Mouse (Mus musculus) liver, embryonic 11.5 days (tissue): ENCODE data around the gene Zfp69. TPM values are rescaled to one million over a fixed set of nuclear protein-coding genes. Genes with fewer than 3 reads are reported as not detected.

ENCODE experiments used
- ATAC-seq: fragments of 200-750 bp; cut with Nextera tagmentation; replicated peaks from 2 replicates; pipeline ENCODE4 v1.8.0; 2017; ENCODE audit warnings: moderate number of reproducible peaks, mild to moderate bottlenecking, moderate TSS enrichment, moderate library complexity; ENCODE audit not compliant: low FRiP score
- DNase-seq: peaks from one replicate; pipeline ENCODE4 v3.0.0-alpha.2; 2017; ENCODE audit warnings: low spot score
- H3K27ac ChIP-seq: fragments of 300-500 bp; sonication (generic); 2 replicates; pipeline ENCODE4 v1.5.1; 2014; ENCODE audit warnings: mild to moderate bottlenecking, low read depth, low read length, control low read depth
- H3K27me3 ChIP-seq: fragments of 300-500 bp; sonication (generic); replicated peaks from 2 replicates; pipeline ENCODE4 v1.6.1; 2014; ENCODE audit warnings: low read length, mixed read lengths; ENCODE audit not compliant: control insufficient read depth, insufficient read depth
- H3K36me3 ChIP-seq: fragments of 300-500 bp; sonication (generic); 2 replicates; pipeline ENCODE4 v1.6.1; 2014; ENCODE audit warnings: mild to moderate bottlenecking, low read length, moderate library complexity, mixed read lengths; ENCODE audit not compliant: control insufficient read depth, insufficient read depth
- H3K4me1 ChIP-seq: fragments of 300-500 bp; sonication (generic); replicated peaks from 2 replicates; pipeline ENCODE4 v1.6.1; 2014; ENCODE audit warnings: low read length, mixed read lengths; ENCODE audit not compliant: control insufficient read depth, insufficient read depth
- H3K4me2 ChIP-seq: fragments of 300-500 bp; sonication (generic); 2 replicates; pipeline ENCODE4 v1.6.1; 2014; ENCODE audit warnings: mild to moderate bottlenecking, control low read depth, moderate library complexity
- H3K4me3 ChIP-seq: fragments of 300-500 bp; sonication (generic); 2 replicates; pipeline ENCODE4 v1.5.1; 2014; ENCODE audit warnings: low read depth, low read length, control low read depth
- H3K9ac ChIP-seq: fragments of 300-500 bp; sonication (generic); 2 replicates; pipeline ENCODE4 v1.6.1; 2014; ENCODE audit warnings: low read depth, low read length, control low read depth
- H3K9me3 ChIP-seq: fragments of 300-500 bp; sonication (generic); 2 replicates; pipeline ENCODE4 v1.6.1; 2016; ENCODE audit warnings: low read length, inconsistent platforms, mixed read lengths; ENCODE audit not compliant: control insufficient read depth
- WGBS: fragments of 180-500 bp; shearing (Covaris S2); extraction: QIAGEN DNeasy Blood & Tissue Kit; methylation state at CpG from one replicate; pipeline ENCODE4 v1.1.7; 2014; 5-methylcytosine and 5-hydroxymethylcytosine counted together
- polyA plus RNA-seq: library from polyadenylated mRNA; unstranded; fragments of >200 nt; fragmentation: Nextera tagmentation; extraction: Ambion mirVana; gene quantifications from 2 replicates; pipeline ENCODE4 v1.2.1, GENCODE M21; 2014

Zfp69 gene
- polyA plus RNA-seq, 1 experiment from 2014 or later: 5.6 TPM

DNA sequence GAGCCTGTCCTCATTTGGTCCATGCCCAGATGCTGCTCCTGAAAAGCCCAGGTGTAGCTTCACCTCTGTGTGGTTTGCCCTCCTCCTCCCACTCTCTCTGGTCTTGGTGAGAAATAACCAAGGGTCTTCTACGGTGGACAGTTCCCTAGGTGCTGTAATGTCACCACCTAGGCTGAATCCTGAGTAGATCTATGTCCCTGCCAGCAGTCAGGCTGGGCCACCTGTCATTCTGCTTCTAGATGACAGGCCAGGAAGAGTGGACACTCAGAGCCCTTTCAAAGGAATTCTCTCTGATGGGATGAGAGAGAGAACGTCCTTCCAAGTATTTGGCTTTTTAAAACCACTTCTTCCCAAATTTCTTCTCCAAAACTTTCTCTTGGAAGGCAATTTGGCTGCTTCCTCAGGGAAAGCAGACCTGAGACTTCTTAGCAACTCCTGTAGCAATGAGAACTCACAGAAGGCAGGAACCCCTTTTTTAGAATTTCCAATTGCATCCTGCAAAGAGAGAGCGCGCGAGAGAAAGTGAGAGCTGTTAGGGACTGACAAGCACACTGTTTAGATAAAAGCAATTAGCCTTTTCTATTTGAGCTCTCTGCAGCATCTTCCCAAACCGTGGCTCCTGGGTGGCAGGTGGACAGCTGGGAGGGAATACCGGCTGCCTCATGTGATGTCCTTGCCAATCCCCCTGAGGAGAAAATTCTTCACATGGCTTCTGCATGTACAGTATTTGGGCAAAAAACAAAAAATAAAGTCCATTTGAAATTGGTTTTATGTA lies 55.5 kb downstream of the Zfp69 start:
- Histone ChIP-seq H3K36me3 (no peaks in the 10 kb centered on the region), H3K9me3 (no peaks in the 10 kb centered on the region), H3K27me3 (no peaks in the 10 kb centered on the region; the same call in none of the 2 replicates), H3K27ac (no peak overlapping the region), H3K4me3 (no peak overlapping the region), H3K4me1 (no peaks in the 10 kb centered on the region), H3K9ac (no peak overlapping the region), H3K4me2 (no peak overlapping the region)
- no peak for DNase-seq
- WGBS: 73% methylated on average over 7 of the region's 7 CpGs
- no peak for ATAC-seq

DNA sequence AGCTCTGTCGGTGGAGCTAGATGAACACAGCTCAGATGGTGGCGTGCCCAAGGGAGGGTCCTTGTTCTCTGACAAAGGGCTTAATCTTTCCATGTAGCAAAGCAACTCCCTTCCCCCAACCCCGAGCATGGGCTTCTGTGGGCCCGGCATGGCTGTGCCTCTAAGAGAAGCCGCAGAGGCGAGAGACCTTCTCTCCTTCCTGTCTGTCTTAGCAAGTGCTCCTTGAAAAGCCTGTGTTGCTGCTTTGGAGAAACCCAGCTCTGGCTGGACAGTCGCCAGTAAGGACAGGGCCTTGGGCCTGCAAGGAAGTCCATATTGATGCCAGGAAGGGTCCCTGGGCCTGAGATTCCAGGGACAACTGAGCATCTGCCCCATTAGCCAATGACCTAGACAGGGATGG lies 56.3 kb downstream of the Zfp69 start:
- ATAC-seq (no peak), DNase-seq (no peak)
- 74% methylated on average over 7 of the region's 7 CpGs for WGBS
- Histone ChIP-seq H3K9me3 (no peaks in the 10 kb centered on the region), H3K4me2 (no peak overlapping the region), H3K4me3 (no peak overlapping the region), H3K27ac (no peak overlapping the region), H3K27me3 (no peaks in the 10 kb centered on the region; the same call in none of the 2 replicates), H3K4me1 (no peaks in the 10 kb centered on the region), H3K9ac (no peak overlapping the region), H3K36me3 (no peaks in the 10 kb centered on the region)

DNA sequence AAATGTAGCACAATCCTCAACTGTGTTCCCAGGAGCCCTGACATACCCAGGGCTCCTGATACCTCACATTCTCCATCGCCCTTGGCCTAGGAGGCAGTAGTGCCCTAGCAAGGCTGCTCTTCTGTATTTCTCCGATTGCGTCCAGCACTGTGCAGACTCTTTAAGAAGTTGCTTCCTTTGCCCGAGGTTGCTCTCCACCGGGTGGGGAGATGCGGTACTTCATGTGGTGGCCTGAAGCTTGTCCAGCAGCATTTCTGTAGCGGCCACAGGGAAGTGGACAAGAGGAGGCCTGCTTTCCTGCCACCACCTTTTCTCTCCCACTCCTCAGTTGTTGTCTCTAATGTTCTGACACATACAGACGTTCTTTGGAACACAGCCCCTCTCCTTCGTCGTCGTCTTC lies 56.9 kb downstream of the Zfp69 start:
- H3K4me3 ChIP-seq: no peak overlapping the region
- no peak overlapping the region for H3K4me2 ChIP-seq
- H3K9ac ChIP-seq: no peak overlapping the region
- no peaks in the 10 kb centered on the region for H3K36me3 ChIP-seq
- no peak overlapping the region for H3K27ac ChIP-seq
- no peaks in the 10 kb centered on the region; the same call in none of the 2 replicates for H3K27me3 ChIP-seq
- DNase-seq (no peak), ATAC-seq (no peak)
- 75% methylated on average over 11 of the region's 11 CpGs for WGBS
- H3K4me1 ChIP-seq: no peaks in the 10 kb centered on the region
- no peaks in the 10 kb centered on the region for H3K9me3 ChIP-seq

DNA sequence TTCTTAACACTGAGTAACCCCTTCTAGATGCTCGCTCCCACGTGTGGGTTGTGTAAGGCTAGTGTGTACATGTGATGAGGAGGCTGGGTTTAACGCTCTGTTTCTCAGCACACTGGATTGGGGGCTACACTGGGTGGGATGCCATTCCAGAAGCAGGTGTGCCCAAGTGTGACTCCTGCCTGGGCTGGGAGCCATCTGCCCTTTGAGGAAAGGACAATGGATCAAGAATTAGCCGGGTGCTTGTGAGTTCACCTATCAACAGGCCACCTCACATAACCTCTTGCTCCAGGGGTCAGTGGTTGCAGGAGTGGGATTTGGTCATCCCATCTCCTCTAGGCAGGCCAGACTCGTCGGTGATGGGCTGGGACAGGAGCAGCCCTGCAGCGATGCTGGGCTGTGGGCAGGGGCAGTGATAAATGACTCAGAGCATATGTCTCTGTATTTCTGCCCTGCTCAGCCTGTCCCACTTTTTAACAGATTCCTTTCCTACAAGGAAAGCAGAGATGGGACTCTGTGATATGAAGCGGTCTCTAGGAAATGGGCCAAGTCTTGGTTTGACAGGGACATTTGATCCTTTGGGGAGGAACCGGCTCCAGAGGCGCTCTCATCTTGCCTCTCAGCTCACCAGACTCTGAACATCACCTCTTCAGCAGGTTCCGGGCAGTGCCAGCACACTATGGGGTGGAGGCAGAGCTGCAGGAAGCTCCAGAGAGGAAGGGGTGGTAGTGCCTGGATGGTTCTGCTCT lies 57.7 kb downstream of the Zfp69 start:
- H3K27me3 ChIP-seq: no peaks in the 10 kb centered on the region; the same call in none of the 2 replicates
- no peak overlapping the region for H3K4me2 ChIP-seq
- no peak overlapping the region for H3K27ac ChIP-seq
- no peak for DNase-seq
- H3K4me3 ChIP-seq: no peak overlapping the region
- H3K4me1 ChIP-seq: no peaks in the 10 kb centered on the region
- H3K36me3 ChIP-seq: no peaks in the 10 kb centered on the region
- no peaks in the 10 kb centered on the region for H3K9me3 ChIP-seq
- H3K9ac ChIP-seq: no peak overlapping the region
- ATAC-seq: no peak
- 67% methylated on average over 11 of the region's 11 CpGs for WGBS

DNA sequence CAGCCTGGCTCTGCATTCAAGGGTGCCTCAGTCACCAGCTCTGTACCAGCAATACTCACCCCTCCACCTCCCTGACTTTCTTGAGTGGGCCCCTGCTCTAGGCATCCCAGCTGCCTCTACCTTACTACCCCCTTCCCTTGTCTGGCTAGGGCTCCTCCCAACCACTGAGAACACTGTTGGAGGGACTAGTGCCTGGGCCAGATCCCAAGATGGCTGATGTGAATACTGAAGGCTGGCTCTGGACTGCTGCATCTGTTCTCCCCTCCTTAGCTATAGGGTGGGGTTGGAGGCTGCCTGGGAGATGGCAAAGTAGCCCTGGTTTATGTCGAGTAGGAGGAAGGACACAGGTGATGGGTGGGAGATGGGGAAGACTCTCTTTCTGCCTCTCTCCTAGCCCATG lies 59.0 kb downstream of the Zfp69 start:
- H3K4me3 ChIP-seq: no peak overlapping the region
- WGBS: 44% methylated on average over 1 of the region's 1 CpGs

DNA sequence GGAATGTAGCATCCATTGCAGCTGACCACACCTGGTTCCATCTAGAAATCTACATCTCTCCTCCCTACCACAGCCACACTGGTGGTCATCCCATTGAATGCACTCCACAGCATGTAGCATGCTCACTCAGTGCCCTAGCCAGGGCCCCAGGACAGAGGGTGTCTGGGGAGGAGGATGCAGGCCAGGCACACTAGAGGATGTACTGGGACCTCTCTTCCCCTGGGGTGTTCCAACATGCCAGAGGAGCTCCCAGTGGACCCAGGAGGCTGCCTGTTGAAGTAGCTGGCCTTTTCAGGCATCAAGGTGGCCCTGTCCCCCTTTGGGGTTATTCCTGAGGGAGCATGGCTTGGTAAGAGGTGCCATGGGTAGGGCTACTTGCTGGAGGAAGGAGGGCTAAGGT lies 59.5 kb downstream of the Zfp69 start:
- Histone ChIP-seq H3K27me3 (no peaks in the 10 kb centered on the region; the same call in none of the 2 replicates), H3K4me3 (no peak overlapping the region), H3K27ac (no peak overlapping the region), H3K4me2 (no peak overlapping the region), H3K9me3 (no peaks in the 10 kb centered on the region), H3K4me1 (no peaks in the 10 kb centered on the region), H3K36me3 (no peaks in the 10 kb centered on the region), H3K9ac (no peak overlapping the region)
- DNase-seq (no peak), ATAC-seq (no peak)

More for the DNA sequence above, 59.0 kb downstream of the Zfp69 start:
- DNase-seq: no peak
- Histone ChIP-seq H3K27me3 (no peaks in the 10 kb centered on the region; the same call in none of the 2 replicates), H3K9me3 (no peaks in the 10 kb centered on the region), H3K4me1 (no peaks in the 10 kb centered on the region), H3K9ac (no peak overlapping the region), H3K27ac (no peak overlapping the region), H3K36me3 (no peaks in the 10 kb centered on the region), H3K4me2 (no peak overlapping the region)
- no peak for ATAC-seq

DNA sequence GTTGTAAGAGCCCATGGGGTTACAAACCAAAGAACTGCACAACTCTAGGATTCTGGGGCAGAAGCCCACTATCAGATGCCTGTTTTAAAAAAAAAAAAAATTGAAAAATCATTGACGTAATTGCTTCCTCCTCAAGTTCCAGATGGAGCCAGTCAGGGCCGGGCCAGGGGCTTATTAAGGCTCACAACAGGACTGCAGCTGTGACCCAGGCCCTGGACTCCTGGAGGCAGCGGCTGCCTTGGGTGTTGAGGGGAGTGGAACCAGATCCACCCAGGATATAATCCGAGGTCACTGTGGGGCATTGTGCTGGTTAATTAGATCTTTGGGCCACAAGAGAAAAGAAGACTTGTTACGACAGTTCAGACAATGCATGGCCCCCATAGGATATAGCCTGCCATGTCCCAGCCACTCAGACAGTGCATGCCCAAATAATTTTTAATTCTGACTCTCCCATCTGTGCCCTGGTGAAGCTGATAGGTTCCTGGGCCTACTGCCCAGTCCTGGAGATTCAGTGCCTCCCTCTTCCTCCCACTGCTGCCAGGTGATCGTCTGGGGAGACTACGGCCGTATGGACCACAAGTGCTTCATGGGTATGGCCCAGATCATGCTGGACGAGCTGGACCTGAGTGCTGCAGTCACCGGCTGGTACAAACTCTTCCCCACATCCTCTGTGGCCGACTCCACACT lies 60.6 kb downstream of the Zfp69 start:
- Histone ChIP-seq H3K4me2 (no peak overlapping the region), H3K9ac (no peak overlapping the region), H3K9me3 (no peaks in the 10 kb centered on the region), H3K4me1 (no peaks in the 10 kb centered on the region), H3K4me3 (no peak overlapping the region), H3K36me3 (no peaks in the 10 kb centered on the region), H3K27ac (no peak overlapping the region), H3K27me3 (no peaks in the 10 kb centered on the region; the same call in none of the 2 replicates)
- DNase-seq: no peak
- WGBS: 76% methylated on average over 11 of the region's 11 CpGs
- no peak for ATAC-seq

DNA sequence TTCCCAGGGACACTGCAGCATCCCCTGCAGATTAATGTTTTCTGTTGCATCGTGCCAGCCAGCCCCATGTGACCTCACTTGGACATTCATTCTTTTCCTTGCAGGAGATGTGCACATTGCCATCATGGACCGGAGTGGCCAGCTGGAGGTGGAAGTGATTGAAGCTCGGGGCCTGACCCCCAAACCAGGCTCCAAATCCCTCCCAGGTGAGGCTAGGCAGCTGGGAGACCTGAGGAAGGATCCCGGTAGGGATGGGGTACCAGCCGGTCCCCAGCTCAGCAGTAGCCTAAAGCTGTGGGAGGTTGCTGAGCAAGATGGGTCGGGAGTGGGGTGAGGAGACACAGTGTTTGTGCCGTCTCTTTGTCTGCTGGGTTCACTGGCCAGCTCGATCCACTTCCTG lies 62.6 kb downstream of the Zfp69 start:
- DNase-seq: no peak
- no peaks in the 10 kb centered on the region for H3K36me3 ChIP-seq
- no peak overlapping the region for H3K9ac ChIP-seq
- no peaks in the 10 kb centered on the region for H3K9me3 ChIP-seq
- no peaks in the 10 kb centered on the region; the same call in 1 of the 2 replicates for H3K27me3 ChIP-seq
- H3K4me1 ChIP-seq: peaks cover 8% of the 10 kb centered on the region; the same call in 1 of the 2 replicates
- 67% methylated on average over 8 of the region's 8 CpGs for WGBS
- no peak for ATAC-seq
- no peak overlapping the region for H3K27ac ChIP-seq
- no peak overlapping the region for H3K4me2 ChIP-seq
- no peak overlapping the region for H3K4me3 ChIP-seq
